Mouse (Mus musculus): ENCODE data around the gene Mrgbp. TPM values are rescaled to one million over a fixed set of nuclear protein-coding genes. Genes with fewer than 3 reads are reported as not detected.

The Mrgbp gene
- polyA plus RNA-seq, 1 experiment from 2014 or later, result 20.7 TPM

DNA sequence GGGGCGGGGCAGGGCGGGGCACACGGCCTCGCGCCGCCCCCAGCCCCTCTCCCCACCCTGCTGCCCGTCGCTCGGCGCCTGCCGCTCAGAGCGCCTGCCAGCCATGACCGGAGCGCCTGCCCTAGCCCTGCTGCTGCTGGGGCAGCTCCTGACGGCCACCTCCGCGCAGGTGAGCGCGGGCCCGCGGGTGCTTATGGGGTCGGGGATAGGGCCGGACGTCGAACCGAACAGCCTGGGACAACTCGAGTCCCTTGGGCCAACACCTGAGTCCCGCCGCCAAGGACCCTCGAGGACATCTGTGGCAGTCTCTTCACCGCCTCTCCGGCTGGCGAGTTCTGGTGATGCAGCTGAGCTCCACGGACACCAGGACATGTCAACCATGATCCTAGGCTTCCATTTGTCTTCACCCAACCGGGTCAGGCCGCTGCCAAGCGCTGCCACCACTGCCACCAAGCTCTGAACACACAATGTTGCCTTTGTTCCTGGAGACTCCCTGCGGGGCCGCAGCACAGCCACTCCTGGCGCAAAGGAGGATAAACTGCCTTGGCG, 17.1 kb downstream of the Mrgbp start:
- peak; percentile 70 for ATAC-seq
- peak overlapping the region; percentile 51 for H3K4me2 ChIP-seq (replicated peaks)
- H3K4me1 ChIP-seq (replicated peaks), result peaks cover 7% of the 10 kb centered on the region; the same call in 1 of the 2 replicates
- H3K9ac ChIP-seq, result peak overlapping the region; percentile 10; the same call in 1 of the 2 replicates
- peaks cover 8% of the 10 kb centered on the region for H3K36me3 ChIP-seq
- no peak overlapping the region for H3K27ac ChIP-seq
- peaks cover 29% of the 10 kb centered on the region for H3K27me3 ChIP-seq (replicated peaks)
- peak overlapping the region; percentile 14; the same call in 1 of the 2 replicates for H3K4me3 ChIP-seq (replicated peaks)
- 4% methylated on average over 40 of the region's 41 CpGs for WGBS
- H3K9me3 ChIP-seq, result no peaks in the 10 kb centered on the region

- Histone ChIP-seq H3K4me2 (replicated peaks) (no peak overlapping the region), H3K27me3 (replicated peaks) (peaks cover 29% of the 10 kb centered on the region), H3K4me3 (replicated peaks) (no peak overlapping the region), H3K9me3 (no peaks in the 10 kb centered on the region), H3K36me3 (no peaks in the 10 kb centered on the region), H3K9ac (no peak overlapping the region), H3K4me1 (replicated peaks) (peaks cover 7% of the 10 kb centered on the region; the same call in 1 of the 2 replicates), H3K27ac (no peak overlapping the region)
- peak; percentile 10; the same call in 1 of the 2 replicates for ATAC-seq
- 24% methylated on average over 9 of the region's 9 CpGs for WGBS
Measured at GRCm38 (mm10) chr2:180600569-180601021, 19.5 kb downstream of the Mrgbp start.

DNA sequence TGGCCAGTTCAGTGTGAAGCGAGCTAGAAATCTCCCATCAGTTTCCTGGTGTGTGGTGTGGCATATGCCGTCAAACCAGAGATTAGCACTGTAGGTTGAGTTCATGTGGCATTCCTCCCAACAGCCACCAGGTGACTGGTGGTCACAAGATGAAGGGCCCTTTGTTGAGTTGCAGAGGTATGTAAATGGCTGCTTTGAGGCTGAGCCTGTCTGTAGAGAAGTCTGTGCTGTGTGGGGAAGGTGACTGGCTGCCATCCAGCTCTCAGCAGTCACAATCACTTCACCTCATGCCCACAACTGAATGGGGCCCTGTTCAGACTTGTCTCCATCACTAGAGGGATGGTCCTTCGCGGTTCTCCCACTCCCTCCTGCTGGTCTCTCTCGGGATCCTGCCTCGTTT, 23.7 kb downstream of the Mrgbp start:
- no peak for ATAC-seq

GRCm38 (mm10) chr2:180610283-180610682, 29.2 kb downstream of the Mrgbp start:
- Histone ChIP-seq H3K4me1 (replicated peaks) (no peaks in the 10 kb centered on the region), H3K27me3 (replicated peaks) (no peaks in the 10 kb centered on the region), H3K9me3 (no peaks in the 10 kb centered on the region), H3K36me3 (no peaks in the 10 kb centered on the region), H3K4me3 (replicated peaks) (no peak overlapping the region), H3K9ac (no peak overlapping the region), H3K4me2 (replicated peaks) (no peak overlapping the region), H3K27ac (no peak overlapping the region)
- WGBS, result 58% methylated on average over 4 of the region's 4 CpGs
- peak; percentile 63 for ATAC-seq

More for the DNA sequence above, 23.7 kb downstream of the Mrgbp start:
- no peak overlapping the region for H3K9ac ChIP-seq
- WGBS, result 61% methylated on average over 6 of the region's 6 CpGs
- no peaks in the 10 kb centered on the region for H3K9me3 ChIP-seq
- no peaks in the 10 kb centered on the region for H3K36me3 ChIP-seq
- H3K4me2 ChIP-seq (replicated peaks), result no peak overlapping the region
- no peak overlapping the region for H3K27ac ChIP-seq
- H3K4me3 ChIP-seq (replicated peaks), result no peak overlapping the region
- peaks cover 7% of the 10 kb centered on the region; the same call in 1 of the 2 replicates for H3K4me1 ChIP-seq (replicated peaks)
- peaks cover under 1% of the 10 kb centered on the region; the same call in 1 of the 2 replicates for H3K27me3 ChIP-seq (replicated peaks)

DNA sequence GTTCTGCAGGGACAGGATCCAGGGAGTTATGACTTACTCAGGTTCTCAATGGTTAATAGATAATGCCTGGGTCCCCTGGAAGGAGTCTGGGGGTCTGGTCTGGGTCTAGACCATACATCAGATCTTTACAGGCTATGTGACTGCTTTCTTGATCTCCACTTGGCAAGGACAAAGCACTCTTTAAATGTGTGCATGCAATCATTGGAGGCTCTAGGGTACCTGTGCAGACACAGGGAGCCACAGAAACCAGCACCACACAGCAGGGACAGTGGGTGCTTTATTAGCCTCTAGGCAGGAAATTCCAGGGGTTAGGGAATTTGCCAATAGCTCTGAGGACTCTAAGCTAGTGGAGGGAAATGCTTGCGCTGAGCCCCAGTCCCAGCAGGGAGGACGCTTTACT, 30.8 kb downstream of the Mrgbp start:
- 76% methylated on average over 2 of the region's 2 CpGs for WGBS
- H3K9me3 ChIP-seq, result no peaks in the 10 kb centered on the region
- H3K4me2 ChIP-seq (replicated peaks), result no peak overlapping the region
- no peak for ATAC-seq
- H3K27ac ChIP-seq, result no peak overlapping the region
- no peaks in the 10 kb centered on the region for H3K27me3 ChIP-seq (replicated peaks)
- no peaks in the 10 kb centered on the region for H3K4me1 ChIP-seq (replicated peaks)
- no peak overlapping the region for H3K9ac ChIP-seq
- H3K36me3 ChIP-seq, result no peaks in the 10 kb centered on the region
- no peak overlapping the region for H3K4me3 ChIP-seq (replicated peaks)

Other genes starting within 250 kb of the Mrgbp start
- 8.6 and 8.8 TPM in 2 replicates for gene Gata5, start 246.6 kb upstream of the Mrgbp start, polyA plus RNA-seq (2015; fragmentation: Nextera tagmentation; extraction: Ambion mirVana)
- gene Slco4a1, start 125.1 kb upstream of the Mrgbp start, polyA plus RNA-seq (2015; fragmentation: Nextera tagmentation; extraction: Ambion mirVana), result 2.3 and 2.8 TPM in 2 replicates
- 2.4 and 2.8 TPM in 2 replicates for gene Ntsr1, start 81.3 kb upstream of the Mrgbp start, polyA plus RNA-seq (2015; fragmentation: Nextera tagmentation; extraction: Ambion mirVana)
- 42.1 and 44.2 TPM in 2 replicates for gene Ogfr, start 7.9 kb downstream of the Mrgbp start, polyA plus RNA-seq (2015; fragmentation: Nextera tagmentation; extraction: Ambion mirVana)
- 5.5 and 6.7 TPM in 2 replicates for gene Col9a3, start 16.5 kb downstream of the Mrgbp start, polyA plus RNA-seq (2015; fragmentation: Nextera tagmentation; extraction: Ambion mirVana)
- 0.13 TPM in 1 of 2 replicates, not detected in the other for gene Tcfl5, start 61.4 kb downstream of the Mrgbp start, polyA plus RNA-seq (2015; fragmentation: Nextera tagmentation; extraction: Ambion mirVana)
- gene Dido1, start 128.7 kb downstream of the Mrgbp start, polyA plus RNA-seq (2015; fragmentation: Nextera tagmentation; extraction: Ambion mirVana), result 22.8 and 23.2 TPM in 2 replicates
- gene Gid8, start 128.8 kb downstream of the Mrgbp start, polyA plus RNA-seq (2015; fragmentation: Nextera tagmentation; extraction: Ambion mirVana), result 52.6 and 55.1 TPM in 2 replicates
- 2.3 and 4.6 TPM in 2 replicates for gene Slc17a9, start 144.0 kb downstream of the Mrgbp start, polyA plus RNA-seq (2015; fragmentation: Nextera tagmentation; extraction: Ambion mirVana)
- not detected in 2 replicates for gene Bhlhe23, start 195.6 kb downstream of the Mrgbp start, polyA plus RNA-seq (2015; fragmentation: Nextera tagmentation; extraction: Ambion mirVana)

Measured in intestine, embryonic 15.5 days (tissue).